8 mouse cellular contexts compared by ENCODE assay signal in genomic region chr9:57940861-57941638, GRCm38 (mm10). TPM values are rescaled to one million over a fixed set of nuclear protein-coding genes. Genes with fewer than 3 reads are reported as not detected.
A peak's percentile ranks its signal among the peaks of the same experiment; 100 is the strongest.
DNase-seq lines count a peak whose midpoint lies in the region; ATAC-seq and TF ChIP-seq lines count a peak whose summit lies in the region.

No protein-coding gene starts in this region.

- WGBS in lung, embryonic 15.5 days: 6% methylated on average over 28 of the region's 28 CpGs
- 4% methylated on average over 26 of the region's 28 CpGs for WGBS in heart, embryonic 14.5 days
- 5% methylated on average over 28 of the region's 28 CpGs for WGBS in liver, embryonic 16.5 days (ENCODE audit: insufficient replicate concordance)
- WGBS in thymus, adult 2 months: 10% methylated on average over 28 of the region's 28 CpGs

- no peaks in the 10 kb centered on the region for H3K9me3 ChIP-seq in lung, embryonic 15.5 days
- H3K9me3 ChIP-seq in heart, embryonic 14.5 days (ENCODE audit: control insufficient read depth, low read length): no peaks in the 10 kb centered on the region
- H3K9me3 ChIP-seq in liver, embryonic 16.5 days (replicated peaks; ENCODE audit: control insufficient read depth, low read length): no peaks in the 10 kb centered on the region

- no peak overlapping the region for H3K27ac ChIP-seq in lung, embryonic 15.5 days
- H3K27ac ChIP-seq in heart, embryonic 14.5 days (replicated peaks in 1 of 2; ENCODE audit: control insufficient read depth in 1 of 2, insufficient read depth in 1 of 2, low read depth in 2 of 2, low read length in 2 of 2): no peak overlapping the region
- H3K27ac ChIP-seq in liver, embryonic 16.5 days (ENCODE audit: low read length): no peak overlapping the region
- no peak overlapping the region for H3K27ac ChIP-seq in thymus, adult 2 months (ENCODE audit: control insufficient read depth, insufficient read depth, low read length)

- H3K9ac ChIP-seq in lung, embryonic 15.5 days: peak overlapping the region; percentile 56
- peak overlapping the region; percentile 77 for H3K9ac ChIP-seq in heart, embryonic 14.5 days (ENCODE audit: low read length)
- H3K9ac ChIP-seq in liver, embryonic 16.5 days (ENCODE audit: low read depth, low read length): no peak overlapping the region

- TF ChIP-seq CTCF in thymus, adult 2 months (IDR thresholded peaks at IDR 0.05; ENCODE audit: borderline replicate concordance, control insufficient read depth, extremely low read depth, insufficient read depth, low read length, poor library complexity): peak; percentile 44; the same call in 1 of the 2 replicates

- no peaks in the 10 kb centered on the region for H3K36me3 ChIP-seq in lung, embryonic 15.5 days
- no peaks in the 10 kb centered on the region for H3K36me3 ChIP-seq in heart, embryonic 14.5 days (ENCODE audit: control insufficient read depth, insufficient read depth, low read length)
- no peaks in the 10 kb centered on the region for H3K36me3 ChIP-seq in liver, embryonic 16.5 days (ENCODE audit: control insufficient read depth, insufficient read depth)
- H3K36me3 ChIP-seq in thymus, adult 2 months (ENCODE audit: control insufficient read depth, insufficient read depth, low read length): no peaks in the 10 kb centered on the region

- no peak for ATAC-seq in lung, embryonic 15.5 days (ENCODE audit: borderline replicate concordance, extremely low read depth, low FRiP score, low TSS enrichment)
- ATAC-seq in heart, embryonic 14.5 days (ENCODE audit: insufficient number of reproducible peaks, insufficient read depth, low FRiP score, low read depth): no peak
- no peak for ATAC-seq in liver, embryonic 16.5 days (ENCODE audit: low read depth)
- ATAC-seq in activated CD4-positive, CD25-positive, alpha-beta regulatory T cell, adult 4 months: no peak

- DNase-seq in lung, postnatal 36 days: no peak
- peak; percentile 80 for DNase-seq in cerebellum, adult 9-10 months
- peak; percentile 50 for DNase-seq in thymus, adult 2 months
- DNase-seq in kidney, adult 9 months: no peak

- TF ChIP-seq POLR2A in thymus, adult 2 months (IDR thresholded peaks at IDR 0.05; ENCODE audit: control insufficient read depth, extremely low read depth, insufficient read depth, low read length, poor library complexity): no peak

- peaks cover 9% of the 10 kb centered on the region for H3K4me1 ChIP-seq in lung, embryonic 15.5 days
- peaks cover 0 to 18% of the 10 kb centered on the region in 2 experiments; a peak in 3 of 4 replicates for H3K4me1 ChIP-seq in heart, embryonic 14.5 days (ENCODE audit: control insufficient read depth in 2 of 2, insufficient read depth in 2 of 2, low read length in 2 of 2)
- peaks cover 2% of the 10 kb centered on the region for H3K4me1 ChIP-seq in liver, embryonic 16.5 days (ENCODE audit: control insufficient read depth, low read depth, low read length)
- peaks cover 62% of the 10 kb centered on the region for H3K4me1 ChIP-seq in thymus, adult 2 months (replicated peaks; ENCODE audit: control insufficient read depth, insufficient read depth, low read length)

- H3K4me3 ChIP-seq in lung, embryonic 15.5 days: peak overlapping the region; percentile 70
- H3K4me3 ChIP-seq in heart, embryonic 14.5 days (ENCODE audit: control insufficient read depth in 1 of 2, insufficient read depth in 1 of 2, low read depth in 1 of 2, low read length in 2 of 2): peak overlapping the region; percentile 67 to 81
- peak overlapping the region; percentile 64 for H3K4me3 ChIP-seq in liver, embryonic 16.5 days (ENCODE audit: low read depth, low read length)
- H3K4me3 ChIP-seq in thymus, adult 2 months (ENCODE audit: control insufficient read depth, insufficient read depth, low read length): peak overlapping the region; percentile 95

- peaks cover 74% of the 10 kb centered on the region for H3K27me3 ChIP-seq in lung, embryonic 15.5 days
- H3K27me3 ChIP-seq in heart, embryonic 14.5 days (ENCODE audit: control insufficient read depth, insufficient read depth, low read length): peaks cover 54% of the 10 kb centered on the region
- peaks cover 68% of the 10 kb centered on the region for H3K27me3 ChIP-seq in liver, embryonic 16.5 days (ENCODE audit: control insufficient read depth, insufficient read depth, low read depth, low read length)
- no peaks in the 10 kb centered on the region for H3K27me3 ChIP-seq in thymus, adult 2 months (ENCODE audit: control insufficient read depth, insufficient read depth, low read length)

- peak overlapping the region; percentile 100 for H3K4me2 ChIP-seq in lung, embryonic 15.5 days
- peak overlapping the region; percentile 100 for H3K4me2 ChIP-seq in heart, embryonic 14.5 days (ENCODE audit: low read length)
- H3K4me2 ChIP-seq in liver, embryonic 16.5 days (ENCODE audit: low read depth, low read length): peak overlapping the region; percentile 78

RNA-seq across cellular contexts. Expression of gene Sema7a, which starts 1.1 kb away (rescaled TPM):
- polyA plus RNA-seq in lung, embryonic 15.5 days (2015; fragmentation: Nextera tagmentation; extraction: Ambion mirVana): 0.79 and 0.90 TPM in 2 replicates
- polyA plus RNA-seq in heart, embryonic 14.5 days (2014; fragmentation: Nextera tagmentation; extraction: Ambion mirVana): 0.70 and 0.74 TPM in 2 replicates
- 0.04 TPM in 1 of 2 replicates, not detected in the other for polyA plus RNA-seq in liver, embryonic 16.5 days (2015; fragmentation: Nextera tagmentation; extraction: Ambion mirVana)
- polyA plus RNA-seq in thymus, adult 2 months (2012; rRNA removed): 81.6 and 85.6 TPM in 2 replicates
- polyA plus RNA-seq in activated CD4-positive, CD25-positive, alpha-beta regulatory T cell, adult 4 months (2017; shearing (Covaris generic)): under 1 TPM; 0.16 to 0.55 TPM

RNA-seq across cellular contexts. Expression of gene Ubl7, which starts 30.3 kb away (rescaled TPM):
- 105 and 112 TPM in 2 replicates for polyA plus RNA-seq in lung, embryonic 15.5 days (2015; fragmentation: Nextera tagmentation; extraction: Ambion mirVana)
- 107 and 114 TPM in 2 replicates for polyA plus RNA-seq in heart, embryonic 14.5 days (2014; fragmentation: Nextera tagmentation; extraction: Ambion mirVana)
- polyA plus RNA-seq in liver, embryonic 16.5 days (2015; fragmentation: Nextera tagmentation; extraction: Ambion mirVana): 50.4 and 50.5 TPM in 2 replicates
- 182 and 201 TPM in 2 replicates for polyA plus RNA-seq in thymus, adult 2 months (2012; rRNA removed)
- 100 to 1,000 TPM; 119 to 137 TPM for polyA plus RNA-seq in activated CD4-positive, CD25-positive, alpha-beta regulatory T cell, adult 4 months (2017; shearing (Covaris generic))

Comparison
In these comparisons a context has a peak if more than half of its experiments do, and no peak if none do; other contexts are left out.
1. DNase-seq: peak in cerebellum, adult 9-10 months (single experiment) and thymus, adult 2 months (single experiment); none in lung, postnatal 36 days (single experiment) and kidney, adult 9 months (single experiment).
2. RNA of gene Sema7a, which starts 1.1 kb away (polyA plus RNA-seq): 81.6 to 85.6 TPM in thymus, adult 2 months; 0.79 to 0.90 TPM in lung, embryonic 15.5 days, 0.70 to 0.74 TPM in heart, embryonic 14.5 days, 0.16 to 0.55 TPM in activated CD4-positive, CD25-positive, alpha-beta regulatory T cell, adult 4 months and 0.04 TPM in liver, embryonic 16.5 days; every median in the first group is over 10 times any median in the second.
3. Peak in every context shown above with its lines, with median percentiles within 50 percentile points of each other: H3K4me2 ChIP-seq and H3K4me3 ChIP-seq.